Mouse (Mus musculus) liver, embryonic 13.5 days (tissue): ENCODE data around the gene Tnni3. TPM values are rescaled to one million over a fixed set of nuclear protein-coding genes. Genes with fewer than 3 reads are reported as not detected.
"Not testable (repeated sequence)": the region's sequence is repeated elsewhere in the genome, so short reads cannot be mapped to it uniquely, and the experiment has no call there.

Experiments used
- ATAC-seq: fragments of 200-750 bp; cut with Nextera tagmentation; 2 replicates; pipeline ENCODE4 v1.8.0; 2017; ENCODE audit warnings: low read depth, mild to moderate bottlenecking, moderate number of reproducible peaks, moderate library complexity
- DNase-seq: peaks from one replicate; pipeline ENCODE4 v3.0.0; 2022
- H3K27ac ChIP-seq: fragments of 300-500 bp; sonication (generic); 2 replicates; pipeline ENCODE4 v1.5.1; 2015; ENCODE audit warnings: moderate library complexity, mild to moderate bottlenecking, inconsistent platforms
- H3K27me3 ChIP-seq: fragments of 300-500 bp; sonication (generic); 2 replicates; pipeline ENCODE4 v1.6.1; 2015; ENCODE audit warnings: mild to moderate bottlenecking, inconsistent platforms
- H3K36me3 ChIP-seq: fragments of 300-500 bp; sonication (generic); 2 replicates; pipeline ENCODE4 v1.6.1; 2015; ENCODE audit warnings: mild to moderate bottlenecking, inconsistent platforms
- H3K4me1 ChIP-seq: fragments of 300-500 bp; sonication (generic); replicated peaks from 2 replicates; pipeline ENCODE4 v1.6.1; 2015; ENCODE audit warnings: inconsistent platforms
- H3K4me2 ChIP-seq: fragments of 300-500 bp; sonication (generic); 2 replicates; pipeline ENCODE4 v1.6.1; 2015; ENCODE audit warnings: inconsistent platforms, mild to moderate bottlenecking, moderate library complexity
- H3K4me3 ChIP-seq: fragments of 300-500 bp; sonication (generic); replicated peaks from 2 replicates; pipeline ENCODE4 v1.5.1; 2015; ENCODE audit warnings: mild to moderate bottlenecking, inconsistent platforms
- H3K9ac ChIP-seq: fragments of 300-500 bp; sonication (generic); 2 replicates; pipeline ENCODE4 v1.6.1; 2015; ENCODE audit warnings: mild to moderate bottlenecking, inconsistent platforms
- H3K9me3 ChIP-seq: fragments of 300-500 bp; sonication (generic); replicated peaks from 2 replicates; pipeline ENCODE4 v1.6.1; 2016; ENCODE audit warnings: inconsistent platforms
- WGBS: fragments of 180-500 bp; shearing (Covaris S2); methylation state at CpG from one replicate; pipeline ENCODE4 v1.1.7; 2015; ENCODE audit not compliant: insufficient replicate concordance; 5-methylcytosine and 5-hydroxymethylcytosine counted together
- polyA plus RNA-seq: library from polyadenylated mRNA; unstranded; fragments of >200 nt; fragmentation: Nextera tagmentation; extraction: Ambion mirVana; gene quantifications from 2 replicates; pipeline ENCODE4 v1.2.1, GENCODE M21; 2015

The Tnni3 gene
- polyA plus RNA-seq, 1 experiment from 2014 or later: 1.1 TPM

GRCm38 (mm10) chr7:4537181-4537580 is 13.2 kb upstream of the Tnni3 start:
- peaks cover 5% of the 10 kb centered on the region; the same call in 1 of the 2 replicates for H3K4me1 ChIP-seq
- DNase-seq: no peak
- H3K9me3 ChIP-seq: no peaks in the 10 kb centered on the region
- H3K27ac ChIP-seq: no peak overlapping the region
- no peaks in the 10 kb centered on the region for H3K36me3 ChIP-seq
- ATAC-seq: no peak
- no peak overlapping the region for H3K4me3 ChIP-seq
- 44% methylated on average over 4 of the region's 4 CpGs for WGBS
- peaks cover 20% of the 10 kb centered on the region for H3K27me3 ChIP-seq
- H3K9ac ChIP-seq: no peak overlapping the region
- H3K4me2 ChIP-seq: no peak overlapping the region

GRCm38 (mm10) chr7:4536369-4536768 is 12.3 kb upstream of the Tnni3 start:
- Histone ChIP-seq H3K4me1 (0 out of 2 replicates have a peak, but pooled peaks cover 5% of the 10 kb centered on the region), H3K27me3 (peaks cover 28% of the 10 kb centered on the region), H3K4me3 (no peak overlapping the region), H3K27ac (no peak overlapping the region), H3K9ac (no peak overlapping the region), H3K9me3 (no peaks in the 10 kb centered on the region), H3K4me2 (no peak overlapping the region), H3K36me3 (no peaks in the 10 kb centered on the region)
- DNase-seq (no peak), ATAC-seq (no peak)
- 68% methylated on average over 4 of the region's 4 CpGs for WGBS

- peaks cover 7% of the 10 kb centered on the region; the same call in 1 of the 2 replicates for H3K4me1 ChIP-seq
- no peaks in the 10 kb centered on the region for H3K36me3 ChIP-seq
- peak; percentile 79 for ATAC-seq
- H3K4me3 ChIP-seq: peak within 1 kb of the TSS; percentile 37
- H3K9me3 ChIP-seq: no peaks in the 10 kb centered on the region
- peak; percentile 22 for DNase-seq
- WGBS: 6% methylated on average over 28 of the region's 28 CpGs
- no peak within 1 kb of the TSS for H3K27ac ChIP-seq
- H3K9ac ChIP-seq: no peak within 1 kb of the TSS
- peak within 1 kb of the TSS; percentile 58 for H3K4me2 ChIP-seq
- peaks cover 31% of the 10 kb centered on the region for H3K27me3 ChIP-seq
Observed at GRCm38 (mm10) chr7:4532005-4532729, 8.1 kb upstream of the Tnni3 start, which contains the start of gene Dnaaf3. Gene Dnaaf3, minus strand, starts transcription at chr7:4532453.

GRCm38 (mm10) chr7:4530166-4530565 is 6.1 kb upstream of the Tnni3 start:
- DNase-seq, ATAC-seq, H3K27ac ChIP-seq, H3K4me3 ChIP-seq, H3K36me3 ChIP-seq, H3K9ac ChIP-seq, H3K9me3 ChIP-seq, H3K4me2 ChIP-seq: not testable (repeated sequence)
- 53% methylated on average over 8 of the region's 8 CpGs for WGBS
- H3K4me1 ChIP-seq: peaks cover 22% of the 10 kb centered on the region
- peaks cover 27% of the 10 kb centered on the region for H3K27me3 ChIP-seq

- H3K9me3 ChIP-seq: no peaks in the 10 kb centered on the region
- ATAC-seq: no peak
- no peak overlapping the region for H3K27ac ChIP-seq
- peaks cover 17% of the 10 kb centered on the region for H3K27me3 ChIP-seq
- peak overlapping the region; percentile 66 for H3K4me2 ChIP-seq
- H3K4me1 ChIP-seq: peaks cover 25% of the 10 kb centered on the region
- 46% methylated on average over 18 of the region's 18 CpGs for WGBS
- no peaks in the 10 kb centered on the region for H3K36me3 ChIP-seq
- peak overlapping the region; percentile 59; the same call in 1 of the 2 replicates for H3K9ac ChIP-seq
- H3K4me3 ChIP-seq: peak overlapping the region; percentile 47; the same call in 1 of the 2 replicates
- DNase-seq: no peak
Observed at GRCm38 (mm10) chr7:4527302-4527689, 3.3 kb upstream of the Tnni3 start.

- WGBS: 16% methylated on average over 40 of the region's 40 CpGs
- ATAC-seq: peak; percentile 85
Observed at GRCm38 (mm10) chr7:4526341-4527301, 2.6 kb upstream of the Tnni3 start.

GRCm38 (mm10) chr7:4523205-4524130 is 561 bp downstream of the Tnni3 start:
- no peaks in the 10 kb centered on the region for H3K36me3 ChIP-seq
- H3K4me2 ChIP-seq: no peak overlapping the region
- no peak overlapping the region for H3K9ac ChIP-seq
- H3K9me3 ChIP-seq: no peaks in the 10 kb centered on the region
- DNase-seq (no peak), ATAC-seq (no peak)
- H3K4me3 ChIP-seq: no peak overlapping the region
- H3K27me3 ChIP-seq: peaks cover 28% of the 10 kb centered on the region
- H3K4me1 ChIP-seq: peaks cover 39% of the 10 kb centered on the region
- 74% methylated on average over 33 of the region's 33 CpGs for WGBS
- H3K27ac ChIP-seq: no peak overlapping the region

More at GRCm38 (mm10) chr7:4526341-4527301, 2.6 kb upstream of the Tnni3 start:
- peak; percentile 77 for DNase-seq
- Histone ChIP-seq H3K4me3 (peak overlapping the region; percentile 47), H3K4me2 (peak overlapping the region; percentile 66), H3K36me3 (no peaks in the 10 kb centered on the region), H3K27ac (no peak overlapping the region), H3K4me1 (peaks cover 27% of the 10 kb centered on the region), H3K27me3 (peaks cover 17% of the 10 kb centered on the region), H3K9ac (peak overlapping the region; percentile 59), H3K9me3 (no peaks in the 10 kb centered on the region)

GRCm38 (mm10) chr7:4522292-4522691 is 1.7 kb downstream of the Tnni3 start:
- Histone ChIP-seq H3K4me1 (peaks cover 38% of the 10 kb centered on the region), H3K9me3 (no peaks in the 10 kb centered on the region), H3K4me3 (no peak overlapping the region), H3K27ac (no peak overlapping the region), H3K4me2 (no peak overlapping the region), H3K27me3 (peaks cover 24% of the 10 kb centered on the region), H3K9ac (no peak overlapping the region), H3K36me3 (no peaks in the 10 kb centered on the region)
- no peak for ATAC-seq
- no peak for DNase-seq
- WGBS: 36% methylated on average over 6 of the region's 6 CpGs

- Histone ChIP-seq H3K4me2 (peak overlapping the region; percentile 41), H3K27ac (no peak overlapping the region), H3K4me3 (no peak overlapping the region), H3K36me3 (no peaks in the 10 kb centered on the region), H3K4me1 (peaks cover 36% of the 10 kb centered on the region), H3K9ac (no peak overlapping the region), H3K27me3 (peaks cover 24% of the 10 kb centered on the region), H3K9me3 (no peaks in the 10 kb centered on the region)
- no peak for DNase-seq
- WGBS: 23% methylated on average over 32 of the region's 32 CpGs
- ATAC-seq: no peak
Observed at GRCm38 (mm10) chr7:4521231-4522003, 2.6 kb downstream of the Tnni3 start.

GRCm38 (mm10) chr7:4518487-4518886 is 5.5 kb downstream of the Tnni3 start:
- peaks cover 33% of the 10 kb centered on the region for H3K4me1 ChIP-seq
- no peaks in the 10 kb centered on the region for H3K36me3 ChIP-seq
- no peak overlapping the region for H3K27ac ChIP-seq
- H3K4me2 ChIP-seq: no peak overlapping the region
- no peak overlapping the region for H3K4me3 ChIP-seq
- no peak overlapping the region for H3K9ac ChIP-seq
- ATAC-seq (no peak), DNase-seq (no peak)
- no peaks in the 10 kb centered on the region for H3K9me3 ChIP-seq
- WGBS: 29% methylated on average over 1 of the region's 1 CpGs
- peaks cover 24% of the 10 kb centered on the region for H3K27me3 ChIP-seq
